Mouse (Mus musculus) megakaryocyte, embryonic 14.5 days (primary cell): ENCODE data around the gene Ccdc85c.

ENCODE experiments used
- FLI1 ChIP-seq: IDR thresholded peaks from 2 replicates; pipeline ENCODE4 v1.6.1; 2012; ENCODE audit warnings: low read length, inconsistent platforms, mixed read lengths
- GATA1 ChIP-seq: IDR thresholded peaks from 3 replicates; pipeline ENCODE4 v1.6.1; 2012; ENCODE audit warnings: mixed read lengths, low read length, inconsistent platforms, borderline replicate concordance

GRCm38 (mm10) chr12:108230821-108231794 lies 44.1 kb downstream of the Ccdc85c start:
- TF ChIP-seq GATA1, result no peak
- TF ChIP-seq FLI1, result no peak
